Mouse (Mus musculus) MEL (cell line): Measurements from ENCODE around the gene Lin7c.

ENCODE experiments used
- CHD1 ChIP-seq: IDR thresholded peaks from 2 replicates; pipeline ENCODE4 v1.6.1; 2012; ENCODE audit warnings: low read depth, mild to moderate bottlenecking, inconsistent platforms, low read length, improper control_type of control experiment
- CTCF ChIP-seq, 3 experiments: IDR thresholded peaks in 2 of 3; conservative IDR thresholded peaks in 1 of 3; 2 replicates each; pipeline ENCODE4 v1.5.1; 2011 to 2012; ENCODE audit warnings: low read length in 3 of 3, low read depth in 2 of 3, mild to moderate bottlenecking in 2 of 3, improper control_type of control experiment in 1 of 3, inconsistent platforms in 1 of 3, mixed read lengths in 1 of 3, moderate library complexity in 1 of 3; ENCODE audit not compliant: control insufficient read depth in 1 of 3, insufficient read depth in 1 of 3, poor library complexity in 1 of 3, severe bottlenecking in 1 of 3
- E2F4 ChIP-seq: IDR thresholded peaks from 2 replicates; pipeline ENCODE4 v1.6.1; 2011; ENCODE audit warnings: low read depth, low read length, improper control_type of control experiment, borderline replicate concordance
- EP300 ChIP-seq, 2 experiments: IDR thresholded peaks; 2 replicates each; pipeline ENCODE4 v1.6.1; 2011; ENCODE audit warnings: improper control_type of control experiment in 2 of 2, low read length in 2 of 2, low read depth in 1 of 2, mild to moderate bottlenecking in 1 of 2
- ETS1 ChIP-seq: IDR thresholded peaks from 2 replicates; pipeline ENCODE4 v1.6.1; 2012; ENCODE audit warnings: low read depth, mild to moderate bottlenecking, inconsistent platforms, low read length, improper control_type of control experiment, moderate library complexity
- GABPA ChIP-seq: IDR thresholded peaks from 2 replicates; pipeline ENCODE4 v1.6.1; 2012; ENCODE audit warnings: low read depth, mild to moderate bottlenecking, inconsistent platforms, low read length, improper control_type of control experiment, moderate library complexity
- GATA1 ChIP-seq: IDR thresholded peaks from 2 replicates; pipeline ENCODE4 v1.6.1; 2011; ENCODE audit warnings: low read depth, low read length, improper control_type of control experiment
- JUND ChIP-seq: IDR thresholded peaks from 2 replicates; pipeline ENCODE4 v1.6.1; 2011; ENCODE audit warnings: low read depth, mild to moderate bottlenecking, improper control_type of control experiment, low read length
- POLR2A ChIP-seq, 2 experiments: IDR thresholded peaks; 2 replicates each; pipeline ENCODE4 v1.6.1; 2011 to 2012; ENCODE audit warnings: low read length in 2 of 2, mild to moderate bottlenecking in 2 of 2, control low read depth in 1 of 2, improper control_type of control experiment in 1 of 2, low read depth in 1 of 2, moderate library complexity in 1 of 2; ENCODE audit not compliant: control insufficient read depth in 1 of 2, insufficient read depth in 1 of 2, poor library complexity in 1 of 2
- RAD21 ChIP-seq: IDR thresholded peaks from 2 replicates; pipeline ENCODE4 v1.6.1; 2011; ENCODE audit warnings: mild to moderate bottlenecking, low read depth, low read length, improper control_type of control experiment
- SIN3A ChIP-seq: IDR thresholded peaks from 2 replicates; pipeline ENCODE4 v1.6.1; 2012; ENCODE audit warnings: low read length, improper control_type of control experiment, inconsistent platforms
- TAL1 ChIP-seq: IDR thresholded peaks from 2 replicates; pipeline ENCODE4 v1.6.1; 2012; ENCODE audit warnings: mild to moderate bottlenecking, inconsistent platforms, low read length, moderate library complexity, mixed read lengths
- ZKSCAN1 ChIP-seq: IDR thresholded peaks from 2 replicates; pipeline ENCODE4 v1.6.1; 2012; ENCODE audit warnings: low read depth, mild to moderate bottlenecking, inconsistent platforms, low read length, improper control_type of control experiment, moderate library complexity
- ZNF384 ChIP-seq: IDR thresholded peaks from 2 replicates; pipeline ENCODE4 v1.6.1; 2012; ENCODE audit warnings: low read depth, mild to moderate bottlenecking, inconsistent platforms, low read length, improper control_type of control experiment

DNA sequence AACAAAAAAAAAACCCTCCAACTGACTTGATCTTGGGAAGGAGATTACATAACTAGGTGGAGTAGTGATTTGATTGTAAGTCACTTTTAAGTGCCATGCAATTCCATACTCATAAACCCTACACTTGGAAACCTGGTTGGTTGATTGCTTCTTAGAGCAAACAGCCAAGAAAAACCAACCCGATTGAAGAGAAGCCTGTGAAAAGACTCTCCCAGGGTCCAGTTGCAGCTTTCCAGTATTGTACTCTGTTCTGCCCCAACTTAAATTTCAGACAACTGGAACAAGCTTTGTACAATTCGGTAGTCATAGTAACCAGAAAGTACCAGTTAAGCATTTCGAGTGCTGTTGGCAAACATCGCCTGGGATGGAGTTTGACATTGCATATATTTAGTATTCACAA lies 818 bp downstream of the Lin7c start:
- TF ChIP-seq ETS1, result no peak
- TF ChIP-seq ZKSCAN1, result no peak
- no peak for TF ChIP-seq ZNF384
- no peak for TF ChIP-seq CTCF (IDR thresholded peaks at IDR 0.05 in 2 of 3, conservative IDR thresholded peaks at IDR 0.05 in 1 of 3; ENCODE audit: control insufficient read depth in 1 of 3, insufficient read depth in 1 of 3, low read depth in 2 of 3, low read length in 3 of 3, poor library complexity in 1 of 3, severe bottlenecking in 1 of 3)
- TF ChIP-seq E2F4, result no peak
- no peak for TF ChIP-seq GATA1
- no peak for TF ChIP-seq POLR2A (IDR thresholded peaks at IDR 0.05; ENCODE audit: control insufficient read depth in 1 of 2, insufficient read depth in 1 of 2, low read depth in 1 of 2, low read length in 2 of 2, poor library complexity in 1 of 2)
- no peak for TF ChIP-seq CHD1
- no peak for TF ChIP-seq EP300 (IDR thresholded peaks at IDR 0.05; ENCODE audit: low read depth in 1 of 2, low read length in 2 of 2)
- no peak for TF ChIP-seq RAD21
- no peak for TF ChIP-seq SIN3A
- TF ChIP-seq GABPA, result no peak
- TF ChIP-seq JUND, result no peak
- TF ChIP-seq TAL1, result no peak
